Mouse (Mus musculus) cortical plate, adult 2 months (tissue): ENCODE results near the gene Spaar.

Experiments used
- CTCF ChIP-seq: fragments of 200-500 bp; IDR thresholded peaks from 2 replicates; pipeline ENCODE4 v1.5.1; 2011; ENCODE audit warnings: mild to moderate bottlenecking, control low read depth, low read length; ENCODE audit not compliant: insufficient read depth; ENCODE audit errors: extremely low read depth
- POLR2A ChIP-seq: fragments of 200-500 bp; IDR thresholded peaks from 2 replicates; pipeline ENCODE4 v1.6.1; 2011; ENCODE audit warnings: mild to moderate bottlenecking, low read length, control low read depth; ENCODE audit not compliant: insufficient read depth; ENCODE audit errors: extremely low read depth

- no peak for TF ChIP-seq POLR2A
- no peak for TF ChIP-seq CTCF
Measured at GRCm38 (mm10) chr4:43700707-43701106, 29.1 kb upstream of the Spaar start, which contains the start of gene Olfr70.
